Mouse (Mus musculus) megakaryocyte, embryonic 14.5 days (primary cell): ENCODE results near the gene Herc6.

ENCODE experiments used
- FLI1 ChIP-seq: IDR thresholded peaks from 2 replicates; pipeline ENCODE4 v1.6.1; 2012; ENCODE audit warnings: low read length, inconsistent platforms, mixed read lengths
- GATA1 ChIP-seq: IDR thresholded peaks from 3 replicates; pipeline ENCODE4 v1.6.1; 2012; ENCODE audit warnings: mixed read lengths, low read length, inconsistent platforms, borderline replicate concordance

GRCm38 (mm10) chr6:57551211-57551796 is 29.5 kb upstream of the Herc6 start:
- TF ChIP-seq GATA1 (no peak), FLI1 (no peak)
